Mouse (Mus musculus) urinary bladder, postnatal 10 days (tissue): ENCODE results near the gene Cby1.
"Not testable (repeated sequence)": the region's sequence is repeated elsewhere in the genome, so short reads cannot be mapped to it uniquely, and the experiment has no call there.

Source experiments
- DNase-seq: peaks from one replicate; pipeline ENCODE4 v3.0.0; 2022; ENCODE audit warnings: low spot score

The Cby1 gene

GRCm38 (mm10) chr15:79658531-79659375 is at the start of gene Cby1, which contains the start of gene Fam227a:
Gene Cby1, plus strand, starts transcription at chr15:79659199.
Gene Fam227a, minus strand, starts transcription at chr15:79658956.
- DNase-seq, result peak; percentile 89

GRCm38 (mm10) chr15:79609226-79609625 is 49.8 kb upstream of the Cby1 start:
- DNase-seq, result no peak

- DNase-seq, result no peak
Measured at GRCm38 (mm10) chr15:79615501-79615900, 43.5 kb upstream of the Cby1 start.

GRCm38 (mm10) chr15:79616729-79617128 is 42.3 kb upstream of the Cby1 start:
- no peak for DNase-seq

- DNase-seq, result no peak
Measured at GRCm38 (mm10) chr15:79617135-79617534, 41.9 kb upstream of the Cby1 start.

GRCm38 (mm10) chr15:79618456-79618855 is 40.5 kb upstream of the Cby1 start:
- no peak for DNase-seq

GRCm38 (mm10) chr15:79619770-79620414 is 39.1 kb upstream of the Cby1 start:
- no peak for DNase-seq

GRCm38 (mm10) chr15:79630471-79630870 is 28.5 kb upstream of the Cby1 start:
- DNase-seq, result no peak

- no peak for DNase-seq
Measured at GRCm38 (mm10) chr15:79641135-79641817, 17.7 kb upstream of the Cby1 start.

- DNase-seq, result no peak
Measured at GRCm38 (mm10) chr15:79645483-79645882, 13.5 kb upstream of the Cby1 start.

- no peak for DNase-seq
Measured at GRCm38 (mm10) chr15:79648130-79648529, 10.9 kb upstream of the Cby1 start.

GRCm38 (mm10) chr15:79650569-79650968 is 8.4 kb upstream of the Cby1 start:
- no peak for DNase-seq

GRCm38 (mm10) chr15:79651481-79651880 is 7.5 kb upstream of the Cby1 start:
- DNase-seq, result no peak

GRCm38 (mm10) chr15:79656451-79656850 is 2.5 kb upstream of the Cby1 start:
- DNase-seq, result no peak

- peak; percentile 48 for DNase-seq
Measured at GRCm38 (mm10) chr15:79657837-79658530, 1.0 kb upstream of the Cby1 start.

- no peak for DNase-seq
Measured at GRCm38 (mm10) chr15:79661852-79662251, 2.9 kb downstream of the Cby1 start.

- no peak for DNase-seq
Measured at GRCm38 (mm10) chr15:79664666-79665065, 5.7 kb downstream of the Cby1 start.

GRCm38 (mm10) chr15:79669195-79669594 is 10.2 kb downstream of the Cby1 start:
- no peak for DNase-seq

- DNase-seq, result peak; percentile 47
Measured at GRCm38 (mm10) chr15:79670249-79670971, 11.4 kb downstream of the Cby1 start, which contains the start of gene Tomm22. Gene Tomm22, plus strand, starts transcription at chr15:79670861.

GRCm38 (mm10) chr15:79670972-79671299 is 11.9 kb downstream of the Cby1 start:
- DNase-seq, result no peak

GRCm38 (mm10) chr15:79671828-79672348 is 12.9 kb downstream of the Cby1 start:
- DNase-seq, result not testable (repeated sequence)
